Mouse (Mus musculus): ENCODE measurements at regions not wholly inside any gene's neighbourhood (a gene's known extent, or its start where the extent isn't known, plus 50 kb on each side); places are given as distances from the start of the nearest gene placed in this dataset.
"Not testable (repeated sequence)": the region's sequence is repeated elsewhere in the genome, so short reads cannot be mapped to it uniquely, and the experiment has no call there.

- in situ Hi-C loops (cut with MboI; ENCODE audit: low sequenced_read_pairs in 2 of 2, unreplicated experiment in 2 of 2); H3K4me3 ChIP-seq (ENCODE audit: insufficient read depth in 1 of 2, low read depth in 1 of 2, low read length in 2 of 2, poor library complexity in 1 of 2, severe bottlenecking in 1 of 2); H3K4me1 ChIP-seq (ENCODE audit: control insufficient read depth in 2 of 2, insufficient read depth in 2 of 2, low read length in 2 of 2, poor library complexity in 1 of 2): not testable (repeated sequence)
Observed at GRCm38 (mm10) chr6:12813781-12814180, 64.6 kb upstream of the Thsd7a start.

GRCm38 (mm10) chr6:12812467-12812866 lies 63.3 kb upstream of the Thsd7a start:
- in situ Hi-C loops (cut with MboI; ENCODE audit: low sequenced_read_pairs in 2 of 2, unreplicated experiment in 2 of 2): no loop called here
- TF ChIP-seq HCFC1 (IDR thresholded peaks at IDR 0.05; ENCODE audit: borderline replicate concordance, insufficient read depth, low read length) (no peak), ZC3H11A (IDR thresholded peaks at IDR 0.05; ENCODE audit: borderline replicate concordance, low read depth, low read length) (no peak), ZNF384 (IDR thresholded peaks at IDR 0.05; ENCODE audit: low read depth, low read length) (no peak), CHD2 (IDR thresholded peaks at IDR 0.05; ENCODE audit: low read depth, low read length) (no peak), MAFK (IDR thresholded peaks at IDR 0.05; ENCODE audit: insufficient read depth, low read depth, low read length) (no peak)
- no peak overlapping the region for H3K4me3 ChIP-seq (ENCODE audit: insufficient read depth in 1 of 2, low read depth in 1 of 2, low read length in 2 of 2, poor library complexity in 1 of 2, severe bottlenecking in 1 of 2)
- peaks cover 1 to 5% of the 10 kb centered on the region in 2 experiments; a peak in 2 of 4 replicates for H3K4me1 ChIP-seq (ENCODE audit: control insufficient read depth in 2 of 2, insufficient read depth in 2 of 2, low read length in 2 of 2, poor library complexity in 1 of 2)
- H3K27ac ChIP-seq (ENCODE audit: insufficient read depth, low read depth, low read length, poor library complexity, severe bottlenecking): no peak overlapping the region
- H3K36me3 ChIP-seq (ENCODE audit: control insufficient read depth, insufficient read depth, low read length, poor library complexity, severe bottlenecking): no peaks in the 10 kb centered on the region
- no peak for DNase-seq (ENCODE audit: low read depth, low spot score)
- H3K9me3 ChIP-seq (ENCODE audit: control insufficient read depth, insufficient read depth, low read depth, low read length): no peaks in the 10 kb centered on the region
- H3K9ac ChIP-seq (ENCODE audit: insufficient read depth, low read depth, low read length, poor library complexity, severe bottlenecking): no peak overlapping the region

More at GRCm38 (mm10) chr6:12813781-12814180, 64.6 kb upstream of the Thsd7a start:
- not testable (repeated sequence) for H3K9ac ChIP-seq (ENCODE audit: insufficient read depth, low read depth, low read length, poor library complexity, severe bottlenecking); H3K27ac ChIP-seq (ENCODE audit: insufficient read depth, low read depth, low read length, poor library complexity, severe bottlenecking); H3K9me3 ChIP-seq (ENCODE audit: control insufficient read depth, insufficient read depth, low read depth, low read length); H3K36me3 ChIP-seq (ENCODE audit: control insufficient read depth, insufficient read depth, low read length, poor library complexity, severe bottlenecking); DNase-seq (ENCODE audit: low read depth, low spot score)
- TF ChIP-seq MAFK (IDR thresholded peaks at IDR 0.05; ENCODE audit: insufficient read depth, low read depth, low read length): peak; percentile 69; the same call in 1 of the 2 replicates

- DNase-seq (ENCODE audit: low read depth, low spot score): no peak
- Histone ChIP-seq H3K36me3 (ENCODE audit: control insufficient read depth, insufficient read depth, low read length, poor library complexity, severe bottlenecking) (no peaks in the 10 kb centered on the region), H3K27ac (ENCODE audit: insufficient read depth, low read depth, low read length, poor library complexity, severe bottlenecking) (no peak overlapping the region), H3K9me3 (ENCODE audit: control insufficient read depth, insufficient read depth, low read depth, low read length) (no peaks in the 10 kb centered on the region), H3K4me1 (ENCODE audit: control insufficient read depth in 2 of 2, insufficient read depth in 2 of 2, low read length in 2 of 2, poor library complexity in 1 of 2) (peaks cover 1 to 5% of the 10 kb centered on the region in 2 experiments; a peak in 2 of 4 replicates), H3K9ac (ENCODE audit: insufficient read depth, low read depth, low read length, poor library complexity, severe bottlenecking) (no peak overlapping the region), H3K4me3 (ENCODE audit: insufficient read depth in 1 of 2, low read depth in 1 of 2, low read length in 2 of 2, poor library complexity in 1 of 2, severe bottlenecking in 1 of 2) (no peak overlapping the region)
- TF ChIP-seq MAFK (IDR thresholded peaks at IDR 0.05; ENCODE audit: insufficient read depth, low read depth, low read length) (no peak), HCFC1 (IDR thresholded peaks at IDR 0.05; ENCODE audit: borderline replicate concordance, insufficient read depth, low read length) (no peak), ZC3H11A (IDR thresholded peaks at IDR 0.05; ENCODE audit: borderline replicate concordance, low read depth, low read length) (no peak), ZNF384 (IDR thresholded peaks at IDR 0.05; ENCODE audit: low read depth, low read length) (no peak), CHD2 (IDR thresholded peaks at IDR 0.05; ENCODE audit: low read depth, low read length) (no peak)
- in situ Hi-C loops (cut with MboI; ENCODE audit: low sequenced_read_pairs in 2 of 2, unreplicated experiment in 2 of 2): no loop called here
Observed at GRCm38 (mm10) chr6:12812036-12812435, 62.8 kb upstream of the Thsd7a start.

- Histone ChIP-seq H3K27ac (ENCODE audit: insufficient read depth, low read depth, low read length, poor library complexity, severe bottlenecking) (no peak overlapping the region), H3K9me3 (ENCODE audit: control insufficient read depth, insufficient read depth, low read depth, low read length) (no peaks in the 10 kb centered on the region), H3K9ac (ENCODE audit: insufficient read depth, low read depth, low read length, poor library complexity, severe bottlenecking) (no peak overlapping the region), H3K4me3 (ENCODE audit: insufficient read depth in 1 of 2, low read depth in 1 of 2, low read length in 2 of 2, poor library complexity in 1 of 2, severe bottlenecking in 1 of 2) (no peak overlapping the region), H3K4me1 (ENCODE audit: control insufficient read depth in 2 of 2, insufficient read depth in 2 of 2, low read length in 2 of 2, poor library complexity in 1 of 2) (peaks cover 1 to 3% of the 10 kb centered on the region in 2 experiments; a peak in 2 of 4 replicates), H3K36me3 (ENCODE audit: control insufficient read depth, insufficient read depth, low read length, poor library complexity, severe bottlenecking) (no peaks in the 10 kb centered on the region)
- DNase-seq (ENCODE audit: low read depth, low spot score): no peak
- in situ Hi-C loops (cut with MboI; ENCODE audit: low sequenced_read_pairs in 2 of 2, unreplicated experiment in 2 of 2): no loop called here
- TF ChIP-seq ZNF384 (IDR thresholded peaks at IDR 0.05; ENCODE audit: low read depth, low read length) (no peak), CHD2 (IDR thresholded peaks at IDR 0.05; ENCODE audit: low read depth, low read length) (no peak), MAFK (IDR thresholded peaks at IDR 0.05; ENCODE audit: insufficient read depth, low read depth, low read length) (no peak), HCFC1 (IDR thresholded peaks at IDR 0.05; ENCODE audit: borderline replicate concordance, insufficient read depth, low read length) (no peak), ZC3H11A (IDR thresholded peaks at IDR 0.05; ENCODE audit: borderline replicate concordance, low read depth, low read length) (no peak)
Observed at GRCm38 (mm10) chr6:12809601-12810000, 60.4 kb upstream of the Thsd7a start.
